Mouse (Mus musculus) brain, embryonic 18.5 days (tissue): ENCODE data around the gene Fra10ac1.
A peak's percentile ranks its signal among the peaks of the same experiment; 100 is the strongest.

Experiments used
- DNase-seq: peaks from one replicate; pipeline ENCODE4 v3.0.0-alpha.2; 2012; ENCODE audit warnings: low read depth, low spot score

The Fra10ac1 gene

GRCm38 (mm10) chr19:38232087-38232486 lies 8.1 kb upstream of the Fra10ac1 start:
- no peak for DNase-seq

GRCm38 (mm10) chr19:38228699-38229098 lies 4.7 kb upstream of the Fra10ac1 start:
- DNase-seq, result no peak

GRCm38 (mm10) chr19:38224685-38225060 lies 717 bp upstream of the Fra10ac1 start:
- DNase-seq, result no peak

GRCm38 (mm10) chr19:38223356-38223904 lies 526 bp downstream of the Fra10ac1 start:
- DNase-seq, result no peak

GRCm38 (mm10) chr19:38217696-38218095 lies 6.3 kb downstream of the Fra10ac1 start:
- no peak for DNase-seq

- DNase-seq, result no peak
These were observed 17.3 kb downstream of the Fra10ac1 start for GRCm38 (mm10) chr19:38206669-38207068.

- no peak for DNase-seq
These were observed 25.2 kb downstream of the Fra10ac1 start for GRCm38 (mm10) chr19:38198731-38199130.

GRCm38 (mm10) chr19:38195245-38195644 lies 28.7 kb downstream of the Fra10ac1 start:
- DNase-seq, result no peak

GRCm38 (mm10) chr19:38191446-38191845 lies 32.5 kb downstream of the Fra10ac1 start:
- DNase-seq, result no peak

- no peak for DNase-seq
These were observed 33.4 kb downstream of the Fra10ac1 start for GRCm38 (mm10) chr19:38190606-38191005.

- peak; percentile 28 for DNase-seq
These were observed 36.6 kb downstream of the Fra10ac1 start for GRCm38 (mm10) chr19:38187345-38187680.

- DNase-seq, result peak; percentile 8
These were observed 37.2 kb downstream of the Fra10ac1 start for GRCm38 (mm10) chr19:38186631-38187344.

- DNase-seq, result no peak
These were observed 44.3 kb downstream of the Fra10ac1 start for GRCm38 (mm10) chr19:38179675-38180074.

- no peak for DNase-seq
These were observed 59.3 kb downstream of the Fra10ac1 start for GRCm38 (mm10) chr19:38164633-38165032.

GRCm38 (mm10) chr19:38161648-38162354 lies 62.2 kb downstream of the Fra10ac1 start:
- no peak for DNase-seq

- no peak for DNase-seq
These were observed 67.7 kb downstream of the Fra10ac1 start for GRCm38 (mm10) chr19:38156243-38156642.

- DNase-seq, result no peak
These were observed 80.2 kb downstream of the Fra10ac1 start for GRCm38 (mm10) chr19:38143540-38144271.
